Mouse (Mus musculus) gastrocnemius, postnatal 4 days (tissue): Measurements from ENCODE around the gene Nrbp1. TPM values are rescaled to one million over a fixed set of nuclear protein-coding genes. Genes with fewer than 3 reads are reported as not detected.
A peak's percentile ranks its signal among the peaks of the same experiment; 100 is the strongest.
"Not testable (repeated sequence)": the region's sequence is repeated elsewhere in the genome, so short reads cannot be mapped to it uniquely, and the experiment has no call there.

Source experiments
- DNase-seq, 2 experiments: peaks; one replicate each; pipeline ENCODE4 v3.0.0; 2021 to 2022; ENCODE audit warnings: low spot score in 2 of 2, mixed read lengths in 2 of 2
- total RNA-seq, 2 experiments: library from RNA; stranded (reverse); gene quantifications; 2 replicates each; pipeline ENCODE4 v1.2.3; 2021

The Nrbp1 gene
- total RNA-seq, 2 experiments from 2014 or later, result 91.4 to 105 TPM

- no peak for DNase-seq
Observed at GRCm38 (mm10) chr5:31203866-31204265, 36.8 kb upstream of the Nrbp1 start.

GRCm38 (mm10) chr5:31204421-31204820, 36.2 kb upstream of the Nrbp1 start:
- DNase-seq, result no peak

GRCm38 (mm10) chr5:31216554-31216953, 24.1 kb upstream of the Nrbp1 start:
- not testable (repeated sequence) for DNase-seq

- no peak for DNase-seq
Observed at GRCm38 (mm10) chr5:31218294-31218693, 22.4 kb upstream of the Nrbp1 start.

- no peak for DNase-seq
Observed at GRCm38 (mm10) chr5:31219070-31219469, 21.6 kb upstream of the Nrbp1 start.

- DNase-seq, result no peak
Observed at GRCm38 (mm10) chr5:31219474-31219873, 21.2 kb upstream of the Nrbp1 start.

- peak; percentile 43 to 59 for DNase-seq
Observed at GRCm38 (mm10) chr5:31219911-31220447, 20.7 kb upstream of the Nrbp1 start.

GRCm38 (mm10) chr5:31220448-31221303, 20.0 kb upstream of the Nrbp1 start, which contains the start of gene Ppm1g:
Gene Ppm1g (minus strand): TSS chr5:31220687.
- DNase-seq, result peak; percentile 98 to 99

- DNase-seq, result peak in 1 of 2 experiments; percentile 18
Observed at GRCm38 (mm10) chr5:31221304-31221945, 19.2 kb upstream of the Nrbp1 start.

- DNase-seq, result peak in 1 of 2 experiments; percentile 12
Observed at GRCm38 (mm10) chr5:31222696-31223095, 18.0 kb upstream of the Nrbp1 start.

- no peak for DNase-seq
Observed at GRCm38 (mm10) chr5:31226641-31227040, 14.0 kb upstream of the Nrbp1 start.

- DNase-seq, result no peak
Observed at GRCm38 (mm10) chr5:31241522-31242034, 914 bp downstream of the Nrbp1 start.

GRCm38 (mm10) chr5:31242191-31242590, 1.5 kb downstream of the Nrbp1 start:
- no peak for DNase-seq

GRCm38 (mm10) chr5:31250716-31251115, 10.1 kb downstream of the Nrbp1 start:
- no peak for DNase-seq

- DNase-seq, result no peak
Observed at GRCm38 (mm10) chr5:31251541-31252101, 11.0 kb downstream of the Nrbp1 start, which contains the start of gene Krtcap3. Gene Krtcap3 (plus strand): TSS chr5:31251691.

GRCm38 (mm10) chr5:31252151-31252550, 11.5 kb downstream of the Nrbp1 start:
- no peak for DNase-seq

GRCm38 (mm10) chr5:31252795-31253545, 12.3 kb downstream of the Nrbp1 start:
- DNase-seq, result no peak

- DNase-seq, result no peak
Observed at GRCm38 (mm10) chr5:31253806-31254205, 13.1 kb downstream of the Nrbp1 start.

- no peak for DNase-seq
Observed at GRCm38 (mm10) chr5:31254452-31254851, 13.8 kb downstream of the Nrbp1 start.

GRCm38 (mm10) chr5:31254901-31255300, 14.2 kb downstream of the Nrbp1 start:
- no peak for DNase-seq

GRCm38 (mm10) chr5:31255381-31255780, 14.7 kb downstream of the Nrbp1 start:
- no peak for DNase-seq
